Mouse (Mus musculus) ES-E14 (cell line): Measurements from ENCODE around the gene Itgb4. TPM values are rescaled to one million over a fixed set of nuclear protein-coding genes. Genes with fewer than 3 reads are reported as not detected.
A peak's percentile ranks its signal among the peaks of the same experiment; 100 is the strongest.
"Not testable (repeated sequence)": the region's sequence is repeated elsewhere in the genome, so short reads cannot be mapped to it uniquely, and the experiment has no call there.

ENCODE experiments used
- DNase-seq: peaks from one replicate; pipeline ENCODE4 v3.0.0-alpha.2; 2013; ENCODE audit warnings: low read depth, low spot score
- H3K27ac ChIP-seq: 2 replicates; pipeline ENCODE4 v1.5.1; 2012; ENCODE audit warnings: low read depth, mild to moderate bottlenecking, low read length, moderate library complexity, mixed read lengths; ENCODE audit not compliant: poor library complexity, insufficient read depth, severe bottlenecking
- H3K36me3 ChIP-seq: 2 replicates; pipeline ENCODE4 v1.6.1; 2012; ENCODE audit warnings: mild to moderate bottlenecking, low read length, moderate library complexity, mixed read lengths; ENCODE audit not compliant: control insufficient read depth, poor library complexity, insufficient read depth, severe bottlenecking
- H3K4me1 ChIP-seq, 2 experiments: fragments of 150-350 bp in 1 of 2; sonication (generic) in 1 of 2; 2 replicates each; pipeline ENCODE4 v1.6.1; 2012; ENCODE audit warnings: low read length in 2 of 2, mild to moderate bottlenecking in 1 of 2, mixed read lengths in 1 of 2; ENCODE audit not compliant: control insufficient read depth in 2 of 2, insufficient read depth in 2 of 2, poor library complexity in 1 of 2
- H3K4me3 ChIP-seq, 2 experiments: fragments of 150-350 bp in 1 of 2; sonication (generic) in 1 of 2; 2 replicates each; pipeline ENCODE4 v1.5.1; 2012; ENCODE audit warnings: low read length in 2 of 2, low read depth in 1 of 2, mild to moderate bottlenecking in 1 of 2, mixed read lengths in 1 of 2; ENCODE audit not compliant: insufficient read depth in 1 of 2, poor library complexity in 1 of 2, severe bottlenecking in 1 of 2
- H3K9ac ChIP-seq: 2 replicates; pipeline ENCODE4 v1.6.1; 2012; ENCODE audit warnings: low read depth, mild to moderate bottlenecking, low read length, mixed read lengths; ENCODE audit not compliant: poor library complexity, insufficient read depth, severe bottlenecking
- H3K9me3 ChIP-seq: fragments of 150-350 bp; sonication (generic); 2 replicates; pipeline ENCODE4 v1.6.1; 2012; ENCODE audit warnings: low read depth, mild to moderate bottlenecking, low read length; ENCODE audit not compliant: control insufficient read depth, insufficient read depth
- CHD2 ChIP-seq: IDR thresholded peaks from 2 replicates; pipeline ENCODE4 v1.6.1; 2014; ENCODE audit warnings: mild to moderate bottlenecking, low read depth, low read length, inconsistent platforms
- HCFC1 ChIP-seq: IDR thresholded peaks from 2 replicates; pipeline ENCODE4 v1.6.1; 2012; ENCODE audit warnings: low read length, inconsistent platforms, borderline replicate concordance; ENCODE audit not compliant: insufficient read depth
- MAFK ChIP-seq: IDR thresholded peaks from 2 replicates; pipeline ENCODE4 v1.6.1; 2014; ENCODE audit warnings: mild to moderate bottlenecking, low read depth, low read length, inconsistent platforms; ENCODE audit not compliant: insufficient read depth
- ZC3H11A ChIP-seq: IDR thresholded peaks from 2 replicates; pipeline ENCODE4 v1.6.1; 2012; ENCODE audit warnings: low read depth, mild to moderate bottlenecking, inconsistent platforms, low read length, borderline replicate concordance
- ZNF384 ChIP-seq: IDR thresholded peaks from 2 replicates; pipeline ENCODE4 v1.6.1; 2012; ENCODE audit warnings: low read depth, low read length, inconsistent platforms
- in situ Hi-C, 2 experiments: fragments of 600-800 bp; cut with MboI; formaldehyde crosslinking; loops; one replicate each; pipeline ENCODE4 v1.15.1; 2025; ENCODE audit warnings: low sequenced_read_pairs in 2 of 2, inconsistent platforms in 1 of 2; ENCODE audit not compliant: unreplicated experiment in 2 of 2
- total RNA-seq: library from RNA; depleted of rRNA; stranded (reverse); fragments of 300-350 nt; gene quantifications from 2 replicates; pipeline ENCODE4 v1.2.3, GENCODE M21; 2012

Gene Itgb4
- total RNA-seq, 1 experiment = 9.6 TPM

- TF ChIP-seq MAFK (no peak), CHD2 (peak; percentile 13; the same call in 1 of the 2 replicates)
- in situ Hi-C loops = no loop called here
- Histone ChIP-seq H3K27ac (no peak overlapping the region), H3K4me3 (peak overlapping the region in 1 of 2 experiments; percentile 2; a peak in 1 of 4 replicates), H3K4me1 (no peaks in the 10 kb centered on the region), H3K9ac (no peak overlapping the region), H3K9me3 (no peaks in the 10 kb centered on the region), H3K36me3 (peaks cover 8% of the 10 kb centered on the region)
- no peak for DNase-seq
Observed at GRCm38 (mm10) chr11:116022256-116022780, 47.8 kb downstream of the Itgb4 start.

GRCm38 (mm10) chr11:116023074-116023770, 48.7 kb downstream of the Itgb4 start:
- H3K4me1 ChIP-seq, DNase-seq, H3K36me3 ChIP-seq, in situ Hi-C loops, H3K9me3 ChIP-seq: not testable (repeated sequence)
- 0 out of 2 replicates have a peak overlapping the region, but pooled peaks have one; percentile 44 for H3K27ac ChIP-seq
- H3K9ac ChIP-seq = peak overlapping the region; percentile 94
- H3K4me3 ChIP-seq = peak overlapping the region; percentile 76 to 90

GRCm38 (mm10) chr11:116023771-116024355, 49.4 kb downstream of the Itgb4 start:
- Histone ChIP-seq H3K4me1 (peaks cover 0 to 2% of the 10 kb centered on the region in 2 experiments; a peak in 1 of 4 replicates), H3K36me3 (peaks cover 8% of the 10 kb centered on the region), H3K9me3 (no peaks in the 10 kb centered on the region), H3K4me3 (peak overlapping the region; percentile 76 to 90), H3K27ac (peak overlapping the region; percentile 94), H3K9ac (peak overlapping the region; percentile 94)
- TF ChIP-seq MAFK (no peak), ZC3H11A (no peak), ZNF384 (0 out of 2 replicates have a peak, but pooled peaks have one; percentile 16), HCFC1 (no peak; the same call in 1 of the 2 replicates), CHD2 (no peak)
- DNase-seq = no peak
- in situ Hi-C loops = no loop called here

- DNase-seq = peak; percentile 98
- in situ Hi-C loops = no loop called here
Observed at GRCm38 (mm10) chr11:116024356-116024808, 49.9 kb downstream of the Itgb4 start.

More at GRCm38 (mm10) chr11:116024356-116024808, 49.9 kb downstream of the Itgb4 start:
- Histone ChIP-seq H3K27ac (peak overlapping the region; percentile 94), H3K36me3 (peaks cover 8% of the 10 kb centered on the region), H3K9ac (peak overlapping the region; percentile 94), H3K4me1 (peaks cover 0 to 4% of the 10 kb centered on the region in 2 experiments; a peak in 1 of 4 replicates), H3K9me3 (no peaks in the 10 kb centered on the region), H3K4me3 (peak overlapping the region; percentile 76 to 90)
- TF ChIP-seq CHD2 = peak; percentile 94
- TF ChIP-seq MAFK = no peak
- TF ChIP-seq HCFC1 = peak; percentile 77; the same call in 1 of the 2 replicates
